Mouse (Mus musculus): ENCODE results near the gene Ttc28.

GRCm38 (mm10) chr5:111195488-111196485 is 316.2 kb downstream of the Ttc28 start:
- TF ChIP-seq CTCF (IDR thresholded peaks at IDR 0.05; ENCODE audit: control insufficient read depth, insufficient read depth, low read length) (no peak), POLR2A (IDR thresholded peaks at IDR 0.05; ENCODE audit: borderline replicate concordance, control insufficient read depth, low read depth, low read length) (no peak)
